Mouse (Mus musculus) neural tube, embryonic 11.5 days (tissue): Measurements from ENCODE around the gene Map6d1. TPM values are rescaled to one million over a fixed set of nuclear protein-coding genes. Genes with fewer than 3 reads are reported as not detected.
A peak's percentile ranks its signal among the peaks of the same experiment; 100 is the strongest.

ENCODE experiments used
- ATAC-seq: fragments of 200-750 bp; cut with Nextera tagmentation; 2 replicates; pipeline ENCODE4 v1.8.0; 2017; ENCODE audit warnings: moderate number of reproducible peaks, mild to moderate bottlenecking, moderate TSS enrichment, moderate library complexity; ENCODE audit not compliant: insufficient read depth, low FRiP score, low TSS enrichment
- DNase-seq: peaks from one replicate; pipeline ENCODE4 v3.0.0-alpha.2; 2015; ENCODE audit warnings: low spot score
- H3K27ac ChIP-seq: fragments of 300-500 bp; sonication (generic); 2 replicates; pipeline ENCODE4 v1.5.1; 2014; ENCODE audit warnings: low read depth, mild to moderate bottlenecking, low read length
- H3K27me3 ChIP-seq: fragments of 300-500 bp; sonication (generic); 2 replicates; pipeline ENCODE4 v1.6.1; 2014; ENCODE audit warnings: mild to moderate bottlenecking, low read length, mixed read lengths; ENCODE audit not compliant: control insufficient read depth, insufficient read depth
- H3K36me3 ChIP-seq: fragments of 300-500 bp; sonication (generic); 2 replicates; pipeline ENCODE4 v1.6.1; 2014; ENCODE audit warnings: mild to moderate bottlenecking, low read length, moderate library complexity, mixed read lengths; ENCODE audit not compliant: control insufficient read depth, insufficient read depth
- H3K4me1 ChIP-seq: fragments of 300-500 bp; sonication (generic); 2 replicates; pipeline ENCODE4 v1.6.1; 2014; ENCODE audit warnings: low read length, mixed read lengths; ENCODE audit not compliant: control insufficient read depth, insufficient read depth
- H3K4me2 ChIP-seq: fragments of 300-500 bp; sonication (generic); 2 replicates; pipeline ENCODE4 v1.6.1; 2014; ENCODE audit warnings: low read depth, mild to moderate bottlenecking, moderate library complexity
- H3K4me3 ChIP-seq: fragments of 300-500 bp; sonication (generic); 2 replicates; pipeline ENCODE4 v1.5.1; 2014; ENCODE audit warnings: low read depth, low read length
- H3K9ac ChIP-seq: fragments of 300-500 bp; sonication (generic); 2 replicates; pipeline ENCODE4 v1.6.1; 2014; ENCODE audit warnings: mild to moderate bottlenecking, low read length
- H3K9me3 ChIP-seq: fragments of 300-500 bp; sonication (generic); 2 replicates; pipeline ENCODE4 v1.6.1; 2016; ENCODE audit warnings: low read length; ENCODE audit not compliant: control insufficient read depth
- WGBS: fragments of 180-500 bp; shearing (Covaris S2); extraction: QIAGEN DNeasy Blood & Tissue Kit; methylation state at CpG from one replicate; pipeline ENCODE4 v1.1.7; 2014; 5-methylcytosine and 5-hydroxymethylcytosine counted together
- polyA plus RNA-seq: library from polyadenylated mRNA; unstranded; fragments of >200 nt; fragmentation: Nextera tagmentation; extraction: Ambion mirVana; gene quantifications from 2 replicates; pipeline ENCODE4 v1.2.1, GENCODE M21; 2014

The Map6d1 gene
- polyA plus RNA-seq, result 1.8 and 2.0 TPM in 2 replicates

DNA sequence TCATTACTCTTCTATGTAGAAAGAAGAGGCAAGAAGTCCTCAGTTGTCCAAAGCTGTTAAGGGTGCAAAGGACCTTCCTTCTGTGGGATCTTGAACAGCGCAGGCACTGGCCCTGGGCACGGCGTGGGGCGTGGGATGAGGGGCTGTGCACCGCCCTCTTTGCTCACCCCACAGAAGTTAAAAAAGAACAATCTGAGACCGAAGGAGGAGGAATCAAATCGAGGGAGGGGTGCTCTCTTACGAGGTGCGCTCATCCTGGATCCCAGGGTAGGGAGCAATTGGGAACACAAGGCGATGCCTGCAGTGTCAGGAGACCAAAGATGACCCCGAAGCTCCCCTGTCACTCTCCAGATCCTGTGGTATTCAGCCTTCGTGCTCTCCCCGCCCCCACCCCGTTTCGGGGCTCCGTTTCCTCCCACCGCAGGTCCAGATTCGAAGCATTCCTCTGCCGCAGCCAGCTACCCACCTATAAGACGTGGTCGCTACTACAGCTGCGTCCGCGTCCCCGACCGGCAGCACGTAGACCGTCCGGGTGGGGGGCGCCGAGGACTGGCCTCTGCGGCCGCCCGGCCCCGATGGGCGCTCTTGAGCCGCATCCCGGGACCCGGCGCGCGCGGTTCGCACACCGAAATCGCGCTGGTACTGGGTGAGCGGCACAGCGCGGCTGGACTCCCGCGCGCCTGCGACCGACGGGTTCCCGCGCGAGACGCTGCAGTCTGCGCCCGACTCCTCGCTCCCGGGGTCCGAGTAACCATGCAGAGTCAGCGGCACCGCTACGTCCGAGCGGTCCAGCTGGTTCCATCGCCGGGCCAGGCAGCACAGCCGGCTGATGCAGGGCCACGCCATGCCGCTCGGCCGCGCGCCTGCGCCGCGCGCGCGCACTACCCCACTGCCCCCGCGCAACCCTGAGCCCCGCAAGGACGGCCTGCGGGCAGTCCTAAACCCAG lies at the start of gene Map6d1:
Map6d1 (minus strand) TSS at position 891 of the 947 bp plus-strand sequence.
- Histone ChIP-seq H3K9me3 (no peaks in the 10 kb centered on the region), H3K4me2 (peak within 1 kb of the TSS; percentile 86), H3K27ac (no peak within 1 kb of the TSS; the same call in 1 of the 2 replicates), H3K27me3 (no peaks in the 10 kb centered on the region), H3K36me3 (no peaks in the 10 kb centered on the region), H3K4me1 (no peaks in the 10 kb centered on the region; the same call in 1 of the 2 replicates), H3K4me3 (peak within 1 kb of the TSS; percentile 53), H3K9ac (peak within 1 kb of the TSS; percentile 67)
- DNase-seq (peak; percentile 73), ATAC-seq (peak; percentile 86)
- under 1% methylated on average over 86 of the region's 90 CpGs for WGBS

DNA sequence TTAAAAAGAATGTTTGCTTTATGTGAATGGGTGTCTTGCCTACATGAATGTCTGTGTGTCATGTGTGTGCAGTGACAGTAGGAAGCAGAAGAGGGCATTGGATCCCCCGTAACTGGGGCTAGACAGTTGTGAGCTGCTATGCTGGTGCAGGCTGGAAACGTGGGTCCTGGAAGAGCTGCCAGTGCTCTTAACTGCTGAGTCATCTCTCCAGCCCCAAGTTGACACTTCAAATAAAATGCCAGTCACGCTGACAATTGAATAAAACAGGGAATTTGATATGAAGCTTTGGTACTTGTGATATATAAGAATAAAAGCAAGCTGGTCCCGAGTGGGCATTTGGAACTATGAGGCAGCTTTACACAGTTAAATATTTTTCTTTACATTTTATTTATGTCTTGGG lies 39.1 kb upstream of the Map6d1 start:
- H3K9ac ChIP-seq, result no peak overlapping the region
- H3K27me3 ChIP-seq, result no peaks in the 10 kb centered on the region
- peaks cover 13% of the 10 kb centered on the region for H3K36me3 ChIP-seq
- WGBS, result 92% methylated on average over 4 of the region's 4 CpGs
- H3K9me3 ChIP-seq, result no peaks in the 10 kb centered on the region
- no peak overlapping the region for H3K4me3 ChIP-seq
- no peak for ATAC-seq
- H3K4me1 ChIP-seq, result no peaks in the 10 kb centered on the region
- no peak overlapping the region for H3K4me2 ChIP-seq
- no peak overlapping the region for H3K27ac ChIP-seq
- DNase-seq, result no peak

DNA sequence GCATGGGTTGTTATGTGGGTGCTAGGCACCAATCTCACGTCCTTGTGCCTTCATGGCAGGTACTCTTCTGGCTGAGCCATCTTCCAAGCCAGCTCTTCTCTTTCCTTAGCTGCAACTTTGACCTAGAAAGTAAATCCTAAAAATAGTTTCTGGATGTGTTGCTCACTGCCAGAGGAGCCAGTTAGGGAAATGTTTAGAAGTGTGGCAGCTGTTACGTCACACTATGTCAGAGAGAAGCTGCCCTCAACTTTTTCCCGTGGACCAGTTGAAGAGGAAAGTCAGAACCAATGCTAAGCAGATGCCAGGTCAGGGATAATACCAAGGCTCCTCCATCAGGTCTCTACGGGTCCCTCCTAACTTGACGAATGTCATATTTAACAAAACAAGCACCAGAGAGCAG lies 38.2 kb upstream of the Map6d1 start:
- Histone ChIP-seq H3K9ac (no peak overlapping the region), H3K4me1 (no peaks in the 10 kb centered on the region), H3K27me3 (no peaks in the 10 kb centered on the region), H3K4me2 (no peak overlapping the region), H3K4me3 (no peak overlapping the region), H3K9me3 (no peaks in the 10 kb centered on the region), H3K27ac (no peak overlapping the region), H3K36me3 (peaks cover 11% of the 10 kb centered on the region)
- no peak for ATAC-seq
- no peak for DNase-seq
- WGBS, result 92% methylated on average over 5 of the region's 5 CpGs

DNA sequence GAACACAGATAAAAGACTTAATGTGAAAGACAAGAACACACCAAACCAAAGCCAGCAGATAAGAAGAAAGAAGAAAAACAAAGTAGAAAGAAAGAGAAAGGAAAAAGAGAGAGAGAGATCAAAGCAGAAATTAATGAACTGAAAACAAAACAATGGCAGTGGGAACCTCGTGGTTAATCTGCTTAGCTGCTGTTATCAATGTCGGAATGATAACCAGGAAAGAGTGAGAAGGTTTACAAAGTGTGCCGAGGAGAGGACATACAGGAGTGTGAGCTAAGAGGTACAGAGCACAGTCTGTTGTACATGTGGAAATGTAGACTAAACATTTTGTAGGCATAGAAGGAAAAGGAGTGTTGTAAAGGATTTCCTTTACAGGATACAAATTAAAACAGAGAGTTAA lies 31.8 kb upstream of the Map6d1 start:
- Histone ChIP-seq H3K36me3 (no peaks in the 10 kb centered on the region), H3K27ac (no peak overlapping the region), H3K27me3 (no peaks in the 10 kb centered on the region), H3K9ac (no peak overlapping the region), H3K4me3 (no peak overlapping the region), H3K4me1 (no peaks in the 10 kb centered on the region), H3K4me2 (no peak overlapping the region), H3K9me3 (no peaks in the 10 kb centered on the region)
- 68% methylated on average over 3 of the region's 3 CpGs for WGBS
- no peak for DNase-seq
- ATAC-seq, result no peak

DNA sequence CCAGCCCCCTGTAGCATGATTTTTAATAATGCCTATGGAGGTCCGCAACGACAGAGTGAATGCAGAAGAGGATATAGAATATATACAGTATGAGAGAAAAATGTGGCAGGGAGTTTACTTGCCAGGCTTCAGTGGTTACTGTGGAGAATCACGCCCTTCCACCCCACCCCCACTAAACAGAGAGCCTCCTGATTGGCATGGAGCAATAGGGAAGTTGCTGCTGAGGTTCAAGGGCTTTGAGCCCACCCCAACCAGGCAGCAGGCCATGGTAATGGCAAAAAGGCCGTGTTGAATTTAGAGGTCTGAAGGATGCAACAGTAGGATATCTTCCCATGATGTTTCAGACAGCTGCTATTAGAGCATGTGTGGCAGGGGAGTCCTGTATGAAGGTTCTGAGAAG lies 30.2 kb upstream of the Map6d1 start:
- H3K9me3 ChIP-seq, result no peaks in the 10 kb centered on the region
- H3K9ac ChIP-seq, result no peak overlapping the region
- no peak for ATAC-seq
- no peaks in the 10 kb centered on the region for H3K27me3 ChIP-seq
- WGBS, result 82% methylated on average over 4 of the region's 4 CpGs
- H3K4me1 ChIP-seq, result no peaks in the 10 kb centered on the region
- no peak overlapping the region for H3K27ac ChIP-seq
- H3K4me2 ChIP-seq, result no peak overlapping the region
- DNase-seq, result no peak
- H3K36me3 ChIP-seq, result no peaks in the 10 kb centered on the region
- H3K4me3 ChIP-seq, result no peak overlapping the region

DNA sequence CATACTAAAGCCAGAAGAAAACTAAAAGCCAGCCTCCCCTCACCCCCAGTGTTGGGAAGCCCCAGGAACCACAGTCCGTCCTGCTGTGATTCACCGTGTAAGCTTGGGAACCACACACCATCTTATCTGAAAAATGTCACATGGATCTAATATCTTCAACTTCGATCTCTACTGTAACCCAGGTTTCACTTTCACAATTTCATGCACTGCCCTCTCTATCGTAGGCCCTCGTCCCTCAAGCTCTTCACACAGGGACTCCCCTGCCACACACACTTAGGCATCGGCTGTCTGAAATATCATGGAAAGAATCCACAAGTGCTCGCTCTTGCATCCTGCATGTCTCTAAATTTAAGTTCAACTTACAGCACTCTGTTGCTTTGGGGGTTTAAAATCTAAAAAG lies 23.9 kb upstream of the Map6d1 start:
- Histone ChIP-seq H3K4me3 (no peak overlapping the region), H3K9me3 (no peaks in the 10 kb centered on the region), H3K27ac (no peak overlapping the region), H3K27me3 (no peaks in the 10 kb centered on the region), H3K4me1 (no peaks in the 10 kb centered on the region), H3K9ac (no peak overlapping the region), H3K36me3 (no peaks in the 10 kb centered on the region), H3K4me2 (no peak overlapping the region)
- 85% methylated on average over 7 of the region's 7 CpGs for WGBS
- ATAC-seq (no peak), DNase-seq (no peak)

DNA sequence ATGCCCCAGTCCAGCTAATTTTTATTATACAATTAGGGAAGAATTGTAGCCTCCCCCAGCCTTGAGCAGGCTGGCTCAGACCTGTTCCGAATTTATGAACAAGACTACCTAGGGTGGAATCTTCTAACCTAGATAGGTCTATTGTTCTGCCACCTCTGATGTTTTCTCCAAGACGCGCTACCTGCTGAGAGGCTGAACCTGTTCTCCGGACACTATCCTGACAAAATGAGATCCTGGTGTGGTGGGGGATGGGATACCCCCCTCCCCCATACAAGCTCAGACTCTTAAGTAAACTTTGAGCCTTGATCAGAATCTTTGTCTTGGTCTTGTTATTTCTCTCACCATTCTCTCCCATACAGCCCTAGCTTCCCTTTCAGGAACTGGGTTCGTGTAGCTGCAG lies 16.8 kb upstream of the Map6d1 start:
- H3K4me1 ChIP-seq, result no peaks in the 10 kb centered on the region
- no peaks in the 10 kb centered on the region for H3K36me3 ChIP-seq
- H3K4me2 ChIP-seq, result no peak overlapping the region
- no peak overlapping the region for H3K4me3 ChIP-seq
- H3K27me3 ChIP-seq, result no peaks in the 10 kb centered on the region
- H3K27ac ChIP-seq, result no peak overlapping the region
- no peaks in the 10 kb centered on the region for H3K9me3 ChIP-seq
- DNase-seq (no peak), ATAC-seq (no peak)
- WGBS, result 84% methylated on average over 5 of the region's 5 CpGs
- H3K9ac ChIP-seq, result no peak overlapping the region

DNA sequence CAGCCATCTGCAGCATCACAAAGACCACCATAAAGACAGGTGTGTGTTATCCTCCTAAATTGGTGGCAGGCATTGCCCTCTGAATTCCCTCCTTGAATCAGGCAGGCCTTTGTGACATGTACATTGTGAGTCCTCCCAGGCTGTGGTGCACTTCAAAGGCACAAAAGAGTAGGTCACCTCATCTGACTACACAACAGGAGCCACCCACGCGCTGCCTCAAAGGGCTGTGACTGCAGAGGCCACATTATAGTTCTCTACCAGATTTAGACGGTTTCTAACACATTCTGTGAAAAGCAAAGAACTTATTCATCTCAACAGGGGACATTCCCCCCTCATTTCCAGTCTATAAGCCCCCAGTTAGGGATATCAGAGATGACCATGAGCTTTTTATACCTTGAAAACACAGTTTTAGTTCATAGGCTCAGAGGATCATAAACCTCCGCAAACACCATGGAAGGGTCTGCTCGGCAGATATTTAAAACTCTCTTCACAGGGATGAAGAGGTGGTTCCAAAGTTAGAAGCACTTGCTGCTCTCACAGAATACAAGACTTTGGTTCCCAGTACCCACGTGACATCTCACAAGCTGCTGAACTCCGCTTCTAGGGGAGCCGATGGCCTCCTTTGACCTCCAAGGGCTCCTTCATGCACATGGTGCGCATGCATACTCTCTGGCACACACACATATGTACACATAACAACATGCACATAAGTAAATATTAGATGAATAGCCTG lies 7.5 kb upstream of the Map6d1 start:
- H3K27ac ChIP-seq, result no peak overlapping the region
- WGBS, result 86% methylated on average over 9 of the region's 9 CpGs
- H3K36me3 ChIP-seq, result no peaks in the 10 kb centered on the region
- no peak for DNase-seq
- no peak overlapping the region for H3K4me3 ChIP-seq
- no peak overlapping the region for H3K9ac ChIP-seq
- no peak overlapping the region for H3K4me2 ChIP-seq
- H3K27me3 ChIP-seq, result no peaks in the 10 kb centered on the region
- H3K9me3 ChIP-seq, result no peaks in the 10 kb centered on the region
- H3K4me1 ChIP-seq, result no peaks in the 10 kb centered on the region
- no peak for ATAC-seq
